Mouse (Mus musculus): ENCODE measurements around the gene Stpg3. TPM values are rescaled to one million over a fixed set of nuclear protein-coding genes. Genes with fewer than 3 reads are reported as not detected.

Gene Stpg3
- not detected for polyA plus RNA-seq (2017; shearing (Covaris generic))

DNA sequence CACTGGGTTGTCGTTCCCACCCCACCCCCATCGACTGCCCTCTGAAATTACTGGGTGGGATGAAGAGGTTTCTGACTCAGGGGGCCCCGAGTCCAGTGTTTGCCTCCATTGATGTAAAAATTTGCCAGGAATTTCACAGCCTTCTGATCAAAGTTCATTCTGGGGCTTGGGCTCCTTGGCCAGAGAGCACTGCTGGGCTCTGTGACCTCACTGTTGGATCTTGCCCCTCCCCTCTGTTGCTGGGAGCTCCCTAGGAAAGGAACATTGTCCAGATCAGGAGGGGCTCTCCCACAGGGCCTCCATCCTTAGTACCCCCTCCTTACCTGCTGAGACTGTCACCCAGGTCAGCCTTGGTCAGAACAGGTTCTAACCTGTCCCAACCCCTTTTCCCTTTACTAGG, at the start of gene Stpg3:
Gene Stpg3, minus strand, starts transcription at position 194 of the 400 bp plus-strand sequence.

DNA sequence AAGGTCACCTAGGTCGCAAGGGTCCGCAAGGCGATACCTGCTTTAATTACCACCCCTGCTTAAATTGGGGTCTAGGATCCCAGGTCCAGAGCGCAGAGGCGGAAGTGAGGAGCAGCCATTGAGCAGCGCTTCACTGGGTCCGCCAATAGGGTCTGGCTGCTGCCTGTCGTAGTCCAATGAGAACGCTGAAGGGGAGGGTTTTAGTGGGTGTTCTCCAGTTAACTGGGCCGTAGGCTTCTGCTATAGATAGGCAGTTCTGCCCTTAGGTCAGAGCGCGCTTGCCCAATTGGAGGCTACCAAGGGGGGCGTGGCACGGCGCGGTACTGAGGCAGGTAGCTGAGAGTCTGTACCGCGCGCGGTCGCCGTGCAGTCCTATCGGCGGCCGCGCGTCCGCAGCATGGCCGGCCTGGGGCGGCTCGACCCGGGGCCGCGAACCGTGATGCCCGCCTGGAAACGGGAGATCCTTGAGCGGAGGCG, 47.9 kb upstream of the Stpg3 start, which contains the start of gene Tprn:
Gene Tprn, plus strand, starts transcription at position 328 of the 477 bp plus-strand sequence.

DNA sequence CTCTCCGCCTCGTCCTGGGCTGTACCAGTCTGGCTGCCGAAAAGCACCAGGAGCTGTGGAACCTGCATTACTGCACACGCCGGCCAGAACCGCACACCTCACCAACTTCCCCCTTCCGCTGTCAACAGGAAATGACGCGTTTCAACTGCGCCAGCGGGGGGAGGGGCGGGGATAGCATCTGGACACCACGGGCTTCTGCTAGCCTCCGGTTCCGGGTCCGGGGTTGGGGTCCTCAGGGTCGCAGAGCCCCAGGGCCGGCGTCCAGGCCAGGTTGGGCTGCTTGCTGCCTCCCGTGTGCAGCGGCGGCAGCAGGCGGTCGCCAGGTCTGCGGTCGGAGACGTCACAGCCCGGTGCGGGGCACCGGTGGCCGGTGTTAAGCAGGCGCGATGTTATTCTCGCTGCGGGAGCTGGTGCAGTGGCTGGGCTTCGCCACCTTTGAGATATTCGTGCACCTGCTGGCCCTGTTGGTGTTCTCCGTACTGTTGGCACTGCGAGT, 40.9 kb upstream of the Stpg3 start, which contains the start of gene Tmem203:
Gene Tmem203, plus strand, starts transcription at position 156 of the 496 bp plus-strand sequence.

DNA sequence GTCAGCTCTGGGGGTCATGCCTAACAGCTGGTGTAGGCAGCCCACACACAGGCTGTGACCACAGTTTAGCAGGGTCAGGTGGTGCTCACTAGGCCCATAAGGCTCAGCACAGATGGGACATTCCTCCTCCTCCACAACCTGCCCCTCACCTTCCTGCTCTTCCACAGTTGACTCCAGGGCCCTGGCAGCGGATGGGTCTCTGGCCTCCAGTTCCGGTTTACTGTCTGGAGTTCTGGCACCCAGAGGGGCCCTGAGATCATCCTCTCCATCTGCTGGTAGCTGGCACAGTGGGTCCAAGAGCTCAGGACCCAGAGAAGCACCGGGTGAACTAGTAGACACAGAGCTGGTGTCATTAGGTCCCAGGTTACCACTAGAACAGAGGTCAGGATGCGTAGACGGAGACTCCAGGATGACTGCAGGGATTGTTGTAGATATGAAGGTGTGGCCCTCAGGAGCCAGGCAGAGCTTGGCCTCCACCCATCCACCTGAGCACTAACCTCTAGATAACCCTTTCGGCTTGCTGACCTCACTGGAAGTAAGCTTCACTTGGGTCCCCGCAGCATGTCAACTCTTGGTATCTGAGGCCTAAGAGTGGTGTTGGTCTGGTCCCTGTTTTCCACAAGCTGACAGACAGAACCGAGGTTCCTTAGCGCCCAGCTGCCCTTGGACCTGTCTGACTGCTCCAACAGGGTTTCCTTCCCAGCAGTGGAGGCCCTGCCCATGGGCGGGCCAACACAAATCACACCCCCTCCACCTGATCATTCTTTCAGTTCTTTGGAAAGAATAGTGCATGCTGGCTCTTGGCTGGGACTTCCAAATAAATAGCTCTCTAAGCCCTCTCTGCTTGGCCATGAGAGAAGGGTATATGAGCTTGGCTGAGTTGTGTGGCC, 32.0 kb upstream of the Stpg3 start, which contains the start of gene AL732309.1:
Gene AL732309.1, minus strand, starts transcription at position 681 of the 890 bp plus-strand sequence.

DNA sequence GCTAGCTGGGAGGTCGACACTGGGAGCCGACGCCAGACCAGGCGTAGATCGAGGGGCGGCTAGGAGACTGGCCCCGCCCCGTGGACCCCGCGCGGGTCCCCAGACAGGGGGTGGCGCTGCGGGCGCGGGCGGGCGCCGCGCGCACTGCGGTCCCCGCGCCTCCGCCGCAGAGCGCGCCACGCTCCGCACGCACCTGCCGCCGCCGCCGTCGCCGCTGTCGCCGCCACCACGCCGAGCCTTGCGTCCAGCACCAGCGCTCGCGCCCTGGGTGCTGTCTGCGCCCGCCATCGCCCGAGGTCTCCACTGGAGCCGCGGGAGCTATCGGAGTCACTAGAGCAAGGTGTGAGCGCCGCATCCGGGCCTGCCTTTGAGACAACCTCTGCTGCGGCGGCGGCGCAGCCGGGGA, 27.7 kb upstream of the Stpg3 start, which contains the start of the genes Rnf208 and Cysrt1:
Gene Rnf208, plus strand, starts transcription at position 155 of the 406 bp plus-strand sequence.
Gene Cysrt1, minus strand, starts transcription at position 352 of the 406 bp plus-strand sequence.

DNA sequence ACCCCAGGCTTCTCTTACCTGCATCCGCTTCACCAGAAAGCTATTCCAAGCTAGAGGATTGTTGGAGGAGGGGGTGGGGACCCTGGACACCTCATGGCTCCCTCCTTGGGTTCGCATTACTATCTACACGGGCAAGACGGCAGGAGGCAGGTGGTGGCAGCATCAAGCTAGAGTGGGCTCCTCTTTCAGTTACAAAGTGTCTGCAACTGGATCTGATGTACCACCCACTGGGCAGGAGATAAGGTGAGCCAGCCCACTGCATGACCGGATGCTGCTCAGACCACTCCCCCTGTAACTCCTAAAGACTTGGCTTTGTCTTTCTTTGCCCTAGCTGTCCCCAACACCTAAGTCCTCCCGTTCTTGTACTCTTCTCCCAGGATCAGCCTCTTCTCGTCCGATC, 22.2 kb upstream of the Stpg3 start, which contains the start of gene Rnf224:
Gene Rnf224, minus strand, starts transcription at position 174 of the 400 bp plus-strand sequence.

DNA sequence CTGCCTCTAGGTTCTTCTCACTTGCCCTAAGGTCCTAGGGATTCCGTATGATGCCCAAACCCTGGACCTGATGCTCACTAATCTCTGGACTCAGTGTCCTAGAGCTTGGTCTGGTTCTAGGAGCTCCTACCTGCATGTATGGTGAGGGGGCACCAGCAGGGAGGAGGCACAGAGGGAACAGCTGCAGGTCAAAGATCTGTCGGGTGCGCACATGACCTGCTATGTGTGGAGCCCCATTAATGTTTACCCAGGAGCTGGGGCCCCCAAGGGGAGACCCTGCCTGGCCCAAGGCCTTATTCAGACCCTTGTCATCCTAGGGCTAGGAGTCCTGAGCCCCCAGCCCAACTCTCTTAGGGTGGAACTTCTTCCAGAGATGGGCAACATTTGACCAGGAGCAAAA, 19.6 kb upstream of the Stpg3 start, which contains the start of gene Slc34a3:
Gene Slc34a3, minus strand, starts transcription at position 315 of the 400 bp plus-strand sequence.

DNA sequence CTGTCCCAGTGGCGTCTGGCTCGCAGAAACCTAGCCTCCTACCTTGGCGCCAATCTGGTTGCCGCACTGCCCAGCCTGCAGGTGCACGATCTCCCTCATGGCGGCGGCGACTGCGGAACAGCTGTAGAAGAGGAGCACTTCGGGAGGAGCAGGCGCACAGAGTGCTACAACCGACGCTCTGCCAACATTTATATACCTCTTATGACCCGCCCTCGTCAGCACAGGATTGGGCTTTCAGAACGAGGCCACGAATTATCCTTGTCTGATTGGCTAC, 10.0 kb upstream of the Stpg3 start, which contains the start of gene Tubb4b:
Gene Tubb4b, minus strand, starts transcription at position 211 of the 274 bp plus-strand sequence.

DNA sequence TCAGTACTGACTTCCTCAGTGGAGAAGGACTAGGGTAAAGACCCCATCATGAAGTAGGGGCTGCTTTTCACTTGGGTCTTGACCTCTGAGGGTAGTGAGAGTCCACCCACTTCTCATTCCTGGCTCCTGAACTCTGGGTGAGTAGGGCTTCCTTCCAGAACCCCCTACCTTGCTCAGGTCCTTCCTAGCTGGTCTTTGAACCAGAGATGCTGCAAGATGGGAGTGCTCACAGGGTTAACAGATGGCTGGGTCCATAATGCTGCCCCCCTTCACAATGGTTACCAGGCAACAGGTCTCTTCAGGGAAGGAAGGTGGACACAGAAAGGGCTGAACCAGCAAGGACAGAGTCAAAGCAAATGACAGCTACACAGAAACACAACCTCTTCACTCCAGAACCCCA, 4.0 kb upstream of the Stpg3 start, which contains the start of gene Fam166a:
Gene Fam166a, plus strand, starts transcription at position 301 of the 400 bp plus-strand sequence.

DNA sequence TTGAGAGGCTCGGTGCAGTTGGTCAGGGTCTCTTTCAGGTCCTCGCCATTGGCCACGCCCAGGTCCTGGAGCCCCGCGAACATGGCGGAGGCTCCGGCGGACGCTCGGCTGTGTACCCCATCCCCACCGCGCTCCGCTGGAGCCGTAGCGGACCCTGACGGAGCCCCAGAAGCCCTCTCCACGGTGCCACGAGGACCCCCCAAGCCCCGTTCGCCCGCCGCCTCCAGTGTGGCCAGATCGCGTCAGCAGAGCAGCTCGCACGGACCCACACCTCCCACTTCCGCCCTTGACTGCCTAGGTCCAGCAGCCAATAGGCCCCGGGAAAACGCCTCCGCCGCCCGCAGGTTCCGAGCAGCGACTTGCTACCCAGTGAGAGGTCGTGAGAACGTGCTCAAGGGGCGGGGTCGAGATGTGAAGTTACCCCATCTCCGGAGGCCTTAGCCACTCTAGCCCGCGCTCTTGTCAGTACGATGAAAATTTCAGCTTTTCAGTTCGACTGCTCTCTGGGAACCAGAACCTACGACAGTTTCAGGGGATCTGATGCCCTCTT, 3.2 kb downstream of the Stpg3 start, which contains the start of gene Nelfb:
Gene Nelfb, minus strand, starts transcription at position 369 of the 550 bp plus-strand sequence.

DNA sequence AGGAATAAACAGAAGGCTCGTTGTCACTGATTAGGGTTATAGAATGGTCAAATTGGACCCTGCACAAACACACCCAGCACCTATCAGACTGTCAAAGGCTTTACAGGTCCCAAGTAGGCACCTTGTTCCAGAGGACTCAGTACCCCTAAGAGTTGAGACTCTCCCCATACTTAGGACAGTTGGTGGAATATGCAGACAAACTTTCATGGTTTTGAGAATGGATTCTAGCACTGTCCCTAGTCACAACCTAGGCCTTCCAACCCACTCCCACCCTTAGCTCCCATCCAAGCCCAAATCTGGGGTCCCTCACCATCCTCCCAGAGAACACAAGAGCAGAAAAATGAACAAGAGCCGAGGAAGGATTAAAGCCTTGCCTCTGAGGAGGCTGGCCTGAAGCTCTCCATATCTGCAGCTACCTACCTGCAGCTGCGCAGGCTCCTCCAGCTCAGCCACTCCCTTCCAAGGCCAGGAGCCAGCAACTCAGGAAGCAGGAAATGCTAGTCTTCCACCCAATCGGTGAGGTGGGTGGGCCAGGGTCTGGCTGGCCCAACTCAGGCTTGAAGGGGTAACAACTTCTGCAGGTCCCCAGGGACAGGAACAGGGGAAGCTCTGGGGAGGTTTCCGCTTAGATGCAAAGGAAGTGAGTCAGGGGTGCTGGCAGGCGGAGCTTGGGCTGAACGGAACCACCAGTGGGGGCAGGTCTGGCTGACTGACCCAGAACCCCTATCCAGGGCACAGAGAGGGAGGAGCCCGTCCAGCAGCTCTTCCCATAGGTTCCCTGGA, 18.1 kb downstream of the Stpg3 start, which contains the start of gene Tor4a:
Gene Tor4a, minus strand, starts transcription at position 715 of the 783 bp plus-strand sequence.

DNA sequence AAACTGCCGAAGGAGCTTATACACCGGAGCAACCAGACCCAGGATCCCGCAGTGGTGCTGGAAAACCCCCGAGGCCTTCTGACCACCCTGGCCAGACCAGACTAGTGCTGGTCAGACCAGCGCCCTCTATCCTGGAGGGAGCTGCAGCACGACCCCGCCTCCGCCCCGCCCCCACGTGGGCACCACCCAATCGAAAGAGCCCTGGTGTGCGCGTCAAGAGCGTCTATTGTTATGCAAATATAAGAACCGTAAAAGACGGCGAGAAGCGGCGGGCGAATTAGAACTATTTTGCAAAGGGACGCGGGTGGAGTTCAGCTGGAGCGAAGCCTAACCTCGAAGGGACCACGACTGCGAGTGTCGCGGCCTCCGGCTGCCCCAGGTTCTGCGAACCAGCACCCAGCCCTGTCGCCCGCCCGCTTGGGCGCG, 33.9 kb downstream of the Stpg3 start, which contains the start of gene Nrarp:
Gene Nrarp, plus strand, starts transcription at position 281 of the 426 bp plus-strand sequence.

Other genes starting within 250 kb of the Stpg3 start
- gene Mrpl41, start 239.5 kb downstream of the Stpg3 start, polyA plus RNA-seq (2017; shearing (Covaris generic)), result 118 TPM
- 110 TPM for gene Pnpla7, start 238.6 kb downstream of the Stpg3 start, polyA plus RNA-seq (2017; shearing (Covaris generic))
- 18.3 TPM for gene Nsmf, start 160.3 kb downstream of the Stpg3 start, polyA plus RNA-seq (2017; shearing (Covaris generic))
- 0.93 TPM for gene Entpd8, start 134.3 kb downstream of the Stpg3 start, polyA plus RNA-seq (2017; shearing (Covaris generic))
- 12.8 TPM for gene Noxa1, start 119.5 kb downstream of the Stpg3 start, polyA plus RNA-seq (2017; shearing (Covaris generic))
- gene Nrarp, start 33.9 kb downstream of the Stpg3 start, polyA plus RNA-seq (2017; shearing (Covaris generic)), result 0.25 TPM
- gene Tor4a, start 17.8 kb downstream of the Stpg3 start, polyA plus RNA-seq (2017; shearing (Covaris generic)), result 144 TPM
- gene Nelfb, start 3.1 kb downstream of the Stpg3 start, polyA plus RNA-seq (2017; shearing (Covaris generic)), result 136 TPM
- not detected for gene Fam166a, start 4.1 kb upstream of the Stpg3 start, polyA plus RNA-seq (2017; shearing (Covaris generic))
- gene Tubb4b, start 10.1 kb upstream of the Stpg3 start, polyA plus RNA-seq (2017; shearing (Covaris generic)), result 255 TPM
- gene Slc34a3, start 19.7 kb upstream of the Stpg3 start, polyA plus RNA-seq (2017; shearing (Covaris generic)), result not detected
- not detected for gene Rnf224, start 22.1 kb upstream of the Stpg3 start, polyA plus RNA-seq (2017; shearing (Covaris generic))
- 0.67 TPM for gene Rnf208, start 27.6 kb upstream of the Stpg3 start, polyA plus RNA-seq (2017; shearing (Covaris generic))
- not detected for gene Cysrt1, start 27.8 kb upstream of the Stpg3 start, polyA plus RNA-seq (2017; shearing (Covaris generic))
- gene AL732309.1, start 32.2 kb upstream of the Stpg3 start, polyA plus RNA-seq (2017; shearing (Covaris generic)), result 9.0 TPM
- gene Tmem203, start 40.8 kb upstream of the Stpg3 start, polyA plus RNA-seq (2017; shearing (Covaris generic)), result 15.7 TPM
- gene Tprn, start 48.0 kb upstream of the Stpg3 start, polyA plus RNA-seq (2017; shearing (Covaris generic)), result 2.7 TPM
- gene Ssna1, start 57.8 kb upstream of the Stpg3 start, polyA plus RNA-seq (2017; shearing (Covaris generic)), result 148 TPM
- 99.6 TPM for gene Anapc2, start 57.8 kb upstream of the Stpg3 start, polyA plus RNA-seq (2017; shearing (Covaris generic))
- gene Tmem210, start 73.5 kb upstream of the Stpg3 start, polyA plus RNA-seq (2017; shearing (Covaris generic)), result not detected
- not detected for gene Lrrc26, start 75.3 kb upstream of the Stpg3 start, polyA plus RNA-seq (2017; shearing (Covaris generic))
- 0.36 TPM for gene Grin1, start 104.5 kb upstream of the Stpg3 start, polyA plus RNA-seq (2017; shearing (Covaris generic))
- gene Man1b1, start 117.7 kb upstream of the Stpg3 start, polyA plus RNA-seq (2017; shearing (Covaris generic)), result 26.1 TPM
- gene Dpp7, start 141.7 kb upstream of the Stpg3 start, polyA plus RNA-seq (2017; shearing (Covaris generic)), result 23.7 TPM
- gene Uap1l1, start 151.0 kb upstream of the Stpg3 start, polyA plus RNA-seq (2017; shearing (Covaris generic)), result 12.9 TPM
- gene Sapcd2, start 157.7 kb upstream of the Stpg3 start, polyA plus RNA-seq (2017; shearing (Covaris generic)), result 0.37 TPM
- gene Entpd2, start 181.2 kb upstream of the Stpg3 start, polyA plus RNA-seq (2017; shearing (Covaris generic)), result not detected
- gene Npdc1, start 184.7 kb upstream of the Stpg3 start, polyA plus RNA-seq (2017; shearing (Covaris generic)), result 1.1 TPM
- 6.8 TPM for gene Fut7, start 208.6 kb upstream of the Stpg3 start, polyA plus RNA-seq (2017; shearing (Covaris generic))
- 19.7 TPM for gene Abca2, start 214.1 kb upstream of the Stpg3 start, polyA plus RNA-seq (2017; shearing (Covaris generic))
- 5.3 TPM for gene Clic3, start 242.2 kb upstream of the Stpg3 start, polyA plus RNA-seq (2017; shearing (Covaris generic))
- gene Paxx, start 246.5 kb upstream of the Stpg3 start, polyA plus RNA-seq (2017; shearing (Covaris generic)), result 117 TPM

All from CD4-positive, CD25-positive, alpha-beta regulatory T cell, adult 9 weeks (primary cell).